Mouse (Mus musculus) kidney, embryonic 16.5 days (tissue): Measurements from ENCODE around the gene Gm21883. TPM values are rescaled to one million over a fixed set of nuclear protein-coding genes. Genes with fewer than 3 reads are reported as not detected.
"Not testable (repeated sequence)": the region's sequence is repeated elsewhere in the genome, so short reads cannot be mapped to it uniquely, and the experiment has no call there.

ENCODE experiments used
- ATAC-seq: fragments of 200-750 bp; cut with Nextera tagmentation; 2 replicates; pipeline ENCODE4 v1.8.0; 2017; ENCODE audit warnings: moderate TSS enrichment; ENCODE audit not compliant: low FRiP score, low TSS enrichment
- H3K27ac ChIP-seq: fragments of 300-500 bp; sonication (generic); 2 replicates; pipeline ENCODE4 v1.5.1; 2014; ENCODE audit warnings: low read length
- H3K27me3 ChIP-seq: fragments of 300-500 bp; sonication (generic); 2 replicates; pipeline ENCODE4 v1.6.1; 2014; ENCODE audit warnings: low read length, control low read depth, mixed read lengths; ENCODE audit not compliant: insufficient read depth
- H3K36me3 ChIP-seq: fragments of 300-500 bp; sonication (generic); 2 replicates; pipeline ENCODE4 v1.6.1; 2014; ENCODE audit warnings: low read length, control low read depth, mixed read lengths; ENCODE audit not compliant: insufficient read depth
- H3K4me1 ChIP-seq: fragments of 300-500 bp; sonication (generic); 2 replicates; pipeline ENCODE4 v1.6.1; 2014; ENCODE audit warnings: low read length, control low read depth, mixed read lengths; ENCODE audit not compliant: insufficient read depth
- H3K4me2 ChIP-seq: fragments of 300-500 bp; sonication (generic); replicated peaks from 2 replicates; pipeline ENCODE4 v1.6.1; 2014; ENCODE audit warnings: low read depth, low read length
- H3K4me3 ChIP-seq: fragments of 300-500 bp; sonication (generic); 2 replicates; pipeline ENCODE4 v1.5.1; 2014; ENCODE audit warnings: mild to moderate bottlenecking, low read length
- H3K9ac ChIP-seq: fragments of 300-500 bp; sonication (generic); replicated peaks from 2 replicates; pipeline ENCODE4 v1.6.1; 2014; ENCODE audit warnings: low read length
- H3K9me3 ChIP-seq: fragments of 300-500 bp; sonication (generic); 2 replicates; pipeline ENCODE4 v1.6.1; 2016; ENCODE audit warnings: low read length, control low read depth
- WGBS: fragments of 180-500 bp; shearing (Covaris S2); extraction: QIAGEN DNeasy Blood & Tissue Kit; methylation state at CpG from one replicate; pipeline ENCODE4 v1.1.7; 2014; 5-methylcytosine and 5-hydroxymethylcytosine counted together
- polyA plus RNA-seq: library from polyadenylated mRNA; unstranded; fragments of >200 nt; fragmentation: Nextera tagmentation; extraction: Ambion mirVana; gene quantifications from 2 replicates; pipeline ENCODE4 v1.2.1, GENCODE M21; 2015

Gm21883 gene
- not detected in 2 replicates for polyA plus RNA-seq

- not testable (repeated sequence) for ATAC-seq, H3K9me3 ChIP-seq, H3K27ac ChIP-seq, H3K27me3 ChIP-seq, H3K4me2 ChIP-seq, H3K4me3 ChIP-seq, H3K36me3 ChIP-seq, H3K4me1 ChIP-seq, H3K9ac ChIP-seq
- no CpG with 5 or more reads among the region's 1 CpGs for WGBS
Observed at GRCm38 (mm10) chrX:31574183-31574582, at the start of gene Gm21883. Gene Gm21883, minus strand, starts transcription at chrX:31574283.

- not testable (repeated sequence) for H3K27me3 ChIP-seq, H3K4me1 ChIP-seq, H3K4me2 ChIP-seq, H3K36me3 ChIP-seq, H3K9ac ChIP-seq, H3K27ac ChIP-seq, H3K9me3 ChIP-seq, ATAC-seq, H3K4me3 ChIP-seq
- 100% methylated on average over 1 of the region's 2 CpGs for WGBS
Observed at GRCm38 (mm10) chrX:31618820-31619219, 44.7 kb upstream of the Gm21883 start, which contains the start of gene Spin2e. Gene Spin2e, minus strand, starts transcription at chrX:31618920.

Other genes starting within 250 kb of the Gm21883 start
- not detected in 2 replicates for gene Btbd35f26, start 237.8 kb downstream of the Gm21883 start, polyA plus RNA-seq
- gene Btbd35f19, start 190.4 kb downstream of the Gm21883 start, polyA plus RNA-seq: not detected in 2 replicates
- gene Spin2e, start 44.6 kb upstream of the Gm21883 start, polyA plus RNA-seq: not detected in 2 replicates
- gene Btbd35f25, start 142.9 kb upstream of the Gm21883 start, polyA plus RNA-seq: not detected in 2 replicates